Mouse (Mus musculus): ENCODE data around the gene Tmem121. TPM values are rescaled to one million over a fixed set of nuclear protein-coding genes. Genes with fewer than 3 reads are reported as not detected.

The Tmem121 gene
- polyA plus RNA-seq, 1 experiment from 2014 or later, result 30.2 TPM

- 64% methylated on average over 7 of the region's 7 CpGs for WGBS
- H3K4me3 ChIP-seq (replicated peaks), result peak overlapping the region; percentile 74
- peaks cover 30% of the 10 kb centered on the region for H3K36me3 ChIP-seq
- H3K4me2 ChIP-seq (replicated peaks), result peak overlapping the region; percentile 82
- no peak for ATAC-seq
- 0 out of 2 replicates have a peak overlapping the region, but pooled peaks have one; percentile 52 for H3K27ac ChIP-seq
- H3K4me1 ChIP-seq (replicated peaks), result peaks cover 58% of the 10 kb centered on the region
- no peaks in the 10 kb centered on the region for H3K9me3 ChIP-seq
- H3K9ac ChIP-seq (replicated peaks), result peak overlapping the region; percentile 81
- H3K27me3 ChIP-seq, result no peaks in the 10 kb centered on the region; the same call in 1 of the 2 replicates
These were observed 42.6 kb upstream of the Tmem121 start for GRCm38 (mm10) chr12:113143164-113143563.

- no peak for ATAC-seq
- peaks cover 55% of the 10 kb centered on the region for H3K4me1 ChIP-seq (replicated peaks)
- WGBS, result 85% methylated on average over 20 of the region's 20 CpGs
- H3K27ac ChIP-seq, result no peak overlapping the region
- no peak overlapping the region for H3K9ac ChIP-seq (replicated peaks)
- no peak overlapping the region for H3K4me3 ChIP-seq (replicated peaks)
- H3K9me3 ChIP-seq, result no peaks in the 10 kb centered on the region
- no peak overlapping the region for H3K4me2 ChIP-seq (replicated peaks)
- H3K27me3 ChIP-seq, result peaks cover 5% of the 10 kb centered on the region; the same call in 1 of the 2 replicates
- peaks cover 25% of the 10 kb centered on the region for H3K36me3 ChIP-seq
These were observed 41.6 kb upstream of the Tmem121 start for GRCm38 (mm10) chr12:113144001-113144756.

- Histone ChIP-seq H3K36me3 (peaks cover 25% of the 10 kb centered on the region), H3K4me2 (replicated peaks) (no peak overlapping the region), H3K4me1 (replicated peaks) (peaks cover 48% of the 10 kb centered on the region), H3K27me3 (peaks cover 5% of the 10 kb centered on the region; the same call in 1 of the 2 replicates), H3K27ac (no peak overlapping the region), H3K9ac (replicated peaks) (no peak overlapping the region), H3K9me3 (no peaks in the 10 kb centered on the region), H3K4me3 (replicated peaks) (no peak overlapping the region)
- 95% methylated on average over 16 of the region's 16 CpGs for WGBS
- no peak for ATAC-seq
These were observed 40.8 kb upstream of the Tmem121 start for GRCm38 (mm10) chr12:113144886-113145285.

GRCm38 (mm10) chr12:113145591-113145990 lies 40.1 kb upstream of the Tmem121 start:
- peaks cover 11% of the 10 kb centered on the region for H3K27me3 ChIP-seq
- no peak overlapping the region for H3K4me3 ChIP-seq (replicated peaks)
- WGBS, result 86% methylated on average over 5 of the region's 5 CpGs
- no peak overlapping the region for H3K4me2 ChIP-seq (replicated peaks)
- peaks cover 25% of the 10 kb centered on the region for H3K36me3 ChIP-seq
- 0 out of 2 replicates have a peak, but pooled peaks have one; percentile 4 for ATAC-seq
- no peak overlapping the region for H3K27ac ChIP-seq
- H3K9me3 ChIP-seq, result no peaks in the 10 kb centered on the region
- no peak overlapping the region for H3K9ac ChIP-seq (replicated peaks)
- peaks cover 47% of the 10 kb centered on the region for H3K4me1 ChIP-seq (replicated peaks)

GRCm38 (mm10) chr12:113146112-113147057 lies 39.3 kb upstream of the Tmem121 start, which contains the start of gene Crip1:
Gene Crip1, plus strand, starts transcription at chr12:113146316.
- Histone ChIP-seq H3K9me3 (no peaks in the 10 kb centered on the region), H3K9ac (replicated peaks) (no peak within 1 kb of the TSS), H3K27ac (no peak within 1 kb of the TSS; the same call in 1 of the 2 replicates), H3K27me3 (peaks cover 18% of the 10 kb centered on the region), H3K4me3 (replicated peaks) (no peak within 1 kb of the TSS; the same call in 1 of the 2 replicates), H3K4me1 (replicated peaks) (peaks cover 42% of the 10 kb centered on the region), H3K4me2 (replicated peaks) (peak within 1 kb of the TSS; percentile 38), H3K36me3 (peaks cover 25% of the 10 kb centered on the region)
- 8% methylated on average over 45 of the region's 45 CpGs for WGBS
- ATAC-seq, result peak; percentile 18

- peaks cover 29% of the 10 kb centered on the region for H3K27me3 ChIP-seq
These were observed 38.2 kb upstream of the Tmem121 start for GRCm38 (mm10) chr12:113147481-113147880.

GRCm38 (mm10) chr12:113148381-113149035 lies 37.2 kb upstream of the Tmem121 start:
- peaks cover 31% of the 10 kb centered on the region for H3K4me1 ChIP-seq (replicated peaks)
- no peak overlapping the region for H3K9ac ChIP-seq (replicated peaks)
- H3K4me2 ChIP-seq (replicated peaks), result no peak overlapping the region
- 34% methylated on average over 16 of the region's 16 CpGs for WGBS
- no peaks in the 10 kb centered on the region for H3K9me3 ChIP-seq
- ATAC-seq, result no peak
- H3K4me3 ChIP-seq (replicated peaks), result no peak overlapping the region
- peaks cover 39% of the 10 kb centered on the region for H3K27me3 ChIP-seq
- peaks cover 23% of the 10 kb centered on the region for H3K36me3 ChIP-seq
- no peak overlapping the region for H3K27ac ChIP-seq

More at GRCm38 (mm10) chr12:113147481-113147880, 38.2 kb upstream of the Tmem121 start:
- WGBS, result 88% methylated on average over 8 of the region's 8 CpGs
- Histone ChIP-seq H3K9me3 (no peaks in the 10 kb centered on the region), H3K4me2 (replicated peaks) (no peak overlapping the region), H3K27ac (no peak overlapping the region), H3K4me3 (replicated peaks) (no peak overlapping the region), H3K9ac (replicated peaks) (no peak overlapping the region), H3K36me3 (peaks cover 25% of the 10 kb centered on the region), H3K4me1 (replicated peaks) (peaks cover 42% of the 10 kb centered on the region)
- no peak for ATAC-seq

GRCm38 (mm10) chr12:113149341-113149740 lies 36.4 kb upstream of the Tmem121 start:
- WGBS, result 55% methylated on average over 4 of the region's 4 CpGs
- Histone ChIP-seq H3K9ac (replicated peaks) (no peak overlapping the region), H3K9me3 (no peaks in the 10 kb centered on the region), H3K36me3 (peaks cover 15% of the 10 kb centered on the region), H3K4me2 (replicated peaks) (no peak overlapping the region), H3K27me3 (peaks cover 47% of the 10 kb centered on the region), H3K4me1 (replicated peaks) (peaks cover 31% of the 10 kb centered on the region), H3K4me3 (replicated peaks) (no peak overlapping the region), H3K27ac (no peak overlapping the region)
- ATAC-seq, result no peak

- Histone ChIP-seq H3K4me2 (replicated peaks) (no peak overlapping the region), H3K36me3 (peaks cover 10% of the 10 kb centered on the region), H3K9ac (replicated peaks) (no peak overlapping the region), H3K4me1 (replicated peaks) (peaks cover 33% of the 10 kb centered on the region), H3K4me3 (replicated peaks) (no peak overlapping the region), H3K27me3 (peaks cover 49% of the 10 kb centered on the region), H3K9me3 (no peaks in the 10 kb centered on the region), H3K27ac (no peak overlapping the region)
- 80% methylated on average over 3 of the region's 3 CpGs for WGBS
- ATAC-seq, result no peak
These were observed 35.8 kb upstream of the Tmem121 start for GRCm38 (mm10) chr12:113149896-113150295.

GRCm38 (mm10) chr12:113150591-113150990 lies 35.1 kb upstream of the Tmem121 start:
- no peak overlapping the region for H3K9ac ChIP-seq (replicated peaks)
- H3K27ac ChIP-seq, result no peak overlapping the region
- 90% methylated on average over 4 of the region's 4 CpGs for WGBS
- H3K4me3 ChIP-seq (replicated peaks), result no peak overlapping the region
- H3K4me1 ChIP-seq (replicated peaks), result peaks cover 39% of the 10 kb centered on the region
- peaks cover 3% of the 10 kb centered on the region; the same call in 1 of the 2 replicates for H3K36me3 ChIP-seq
- peaks cover 49% of the 10 kb centered on the region for H3K27me3 ChIP-seq
- no peak for ATAC-seq
- no peak overlapping the region for H3K4me2 ChIP-seq (replicated peaks)
- no peaks in the 10 kb centered on the region for H3K9me3 ChIP-seq

- H3K36me3 ChIP-seq, result no peaks in the 10 kb centered on the region
- no peak overlapping the region; the same call in 1 of the 2 replicates for H3K4me2 ChIP-seq (replicated peaks)
- H3K27ac ChIP-seq, result no peak overlapping the region
- H3K9ac ChIP-seq (replicated peaks), result no peak overlapping the region
- no peak for ATAC-seq
- WGBS, result 77% methylated on average over 8 of the region's 8 CpGs
- no peak overlapping the region for H3K4me3 ChIP-seq (replicated peaks)
- no peaks in the 10 kb centered on the region for H3K9me3 ChIP-seq
- peaks cover 40% of the 10 kb centered on the region for H3K4me1 ChIP-seq (replicated peaks)
- peaks cover 49% of the 10 kb centered on the region for H3K27me3 ChIP-seq
These were observed 34.7 kb upstream of the Tmem121 start for GRCm38 (mm10) chr12:113151046-113151445.
